Mouse (Mus musculus): ENCODE measurements at regions not wholly inside any gene's neighbourhood (a gene's known extent, or its start where the extent isn't known, plus 50 kb on each side); places are given as distances from the start of the nearest gene placed in this dataset.

DNA sequence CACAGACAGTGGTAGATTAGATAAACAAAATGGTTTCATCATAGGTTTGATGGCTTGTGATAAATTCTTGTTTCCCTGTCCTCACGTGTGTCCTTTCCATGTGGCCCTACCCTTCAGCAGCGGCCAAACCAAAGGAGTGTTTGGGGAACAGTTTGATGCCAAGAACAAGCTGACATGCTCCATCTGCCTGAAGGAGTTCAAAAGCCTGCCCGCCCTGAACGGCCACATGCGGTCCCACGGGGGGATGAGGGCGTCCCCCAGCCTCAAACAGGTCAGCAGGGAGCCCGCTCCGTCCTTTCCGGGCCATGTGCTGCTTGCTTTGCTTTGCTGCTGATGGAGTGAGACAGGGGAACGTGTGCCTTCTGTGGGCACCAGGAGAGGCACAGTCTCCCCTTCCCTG, 51.0 kb upstream of the Mrps10 start:
- DNase-seq: no peak

DNA sequence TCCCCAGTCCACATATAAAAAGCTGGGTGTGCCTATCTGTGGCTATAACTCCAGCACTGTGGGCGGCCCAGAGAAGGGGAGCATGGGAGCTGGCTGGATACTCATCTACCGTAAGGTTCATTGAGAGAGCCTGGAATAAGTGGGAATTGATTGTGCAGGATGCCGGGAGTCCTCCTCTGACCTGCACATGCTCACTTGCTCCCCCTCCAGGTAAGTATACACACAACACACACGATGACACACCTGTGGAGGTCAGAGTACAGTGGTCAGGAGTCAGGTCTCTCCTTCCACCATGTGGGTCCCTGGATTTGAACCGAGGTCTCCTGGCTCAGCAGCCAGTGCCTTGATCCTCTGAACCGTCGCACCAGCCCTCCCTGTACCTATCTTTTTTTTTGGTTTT, 55.5 kb upstream of the Mrps10 start:
- DNase-seq: no peak

DNA sequence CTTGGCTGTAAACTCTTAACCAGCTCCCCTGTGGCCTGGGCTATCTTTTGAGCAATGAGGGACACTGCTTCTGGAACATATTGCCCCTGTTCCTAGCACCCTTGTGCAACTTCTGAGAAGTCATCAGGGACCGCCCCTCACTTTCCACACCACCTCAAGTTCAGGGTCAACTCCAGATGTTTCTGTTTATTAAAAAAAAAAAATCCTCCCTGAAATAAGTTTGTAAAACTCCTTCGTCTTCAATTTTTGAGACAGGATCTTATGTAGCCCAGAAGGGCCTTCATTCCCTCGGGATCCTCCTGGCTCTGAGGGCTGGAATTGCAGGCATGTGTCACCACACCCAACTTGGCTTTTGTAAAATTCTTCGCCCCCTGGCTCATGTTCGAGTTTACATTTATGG, 57.4 kb upstream of the Mrps10 start:
- DNase-seq: no peak

DNA sequence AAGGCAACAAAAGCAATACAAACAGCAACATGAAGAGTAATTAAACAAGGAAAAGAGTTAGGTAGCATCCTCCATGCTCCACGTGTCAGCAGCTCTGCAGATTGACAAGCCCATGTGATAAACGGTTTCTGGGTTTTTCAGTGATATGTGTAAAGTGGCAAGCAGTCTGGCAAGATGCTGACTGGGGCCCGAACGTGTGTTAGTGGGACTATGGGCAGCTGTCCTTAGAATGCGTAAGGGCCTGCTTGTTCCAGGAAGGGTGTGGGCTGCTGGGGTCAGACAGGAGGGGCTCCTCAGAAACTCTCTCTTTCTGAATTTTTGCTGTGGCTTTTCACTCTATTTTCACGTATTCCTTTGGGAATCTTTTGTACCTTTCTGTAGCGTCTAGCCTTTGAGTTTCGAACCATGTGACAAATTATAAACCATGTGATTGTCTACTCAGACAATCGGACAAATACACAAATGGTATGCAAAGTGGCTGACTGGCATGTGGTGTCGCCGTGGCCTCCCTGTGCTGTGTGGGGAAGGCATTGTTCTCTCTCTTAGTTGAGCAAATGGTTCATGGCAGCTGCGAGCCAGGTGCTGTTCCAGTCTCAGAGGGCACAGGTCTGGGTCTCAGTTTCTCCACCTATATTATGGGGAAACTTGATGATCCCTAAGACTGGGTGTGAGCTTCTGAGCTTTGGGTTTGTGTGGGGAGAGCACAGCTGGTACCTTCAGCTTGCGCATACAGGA, 62.5 kb upstream of the Mrps10 start:
- no peak for DNase-seq

DNA sequence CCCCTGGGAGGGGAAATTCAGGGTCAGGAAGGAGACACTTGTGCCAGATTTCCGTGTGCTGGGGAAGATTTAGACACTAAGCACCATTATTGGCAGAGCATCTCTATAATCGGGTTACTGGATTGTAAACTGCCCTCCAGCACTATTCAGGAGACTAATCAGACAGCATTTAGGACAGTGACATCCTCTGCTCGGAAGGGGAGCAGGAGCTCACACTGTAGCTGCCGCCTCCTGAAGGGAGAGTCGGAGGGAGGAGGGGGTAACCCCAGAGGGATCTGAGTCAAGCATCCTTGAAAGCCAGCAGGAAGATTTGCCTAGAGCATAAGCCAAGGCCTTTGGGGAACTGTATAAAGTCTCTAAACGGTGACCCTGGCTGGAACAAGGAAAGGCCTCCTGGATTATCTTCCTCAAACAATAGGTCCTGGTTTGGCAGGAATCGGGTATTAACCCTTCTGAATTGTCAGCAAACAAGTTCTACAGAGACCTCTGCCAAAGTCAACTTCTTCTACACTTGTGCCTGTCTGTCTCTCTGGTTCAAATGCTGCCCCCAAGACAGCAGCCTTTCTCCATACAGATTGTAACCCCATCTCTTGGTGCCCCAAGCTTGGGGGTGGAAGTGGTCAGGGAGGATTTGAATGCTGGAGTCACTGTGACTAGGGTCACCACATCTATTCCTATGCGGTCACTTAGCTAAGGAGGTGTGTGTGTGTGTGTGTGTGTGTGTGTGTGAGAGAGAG, 64.1 kb upstream of the Mrps10 start:
- no peak for DNase-seq

DNA sequence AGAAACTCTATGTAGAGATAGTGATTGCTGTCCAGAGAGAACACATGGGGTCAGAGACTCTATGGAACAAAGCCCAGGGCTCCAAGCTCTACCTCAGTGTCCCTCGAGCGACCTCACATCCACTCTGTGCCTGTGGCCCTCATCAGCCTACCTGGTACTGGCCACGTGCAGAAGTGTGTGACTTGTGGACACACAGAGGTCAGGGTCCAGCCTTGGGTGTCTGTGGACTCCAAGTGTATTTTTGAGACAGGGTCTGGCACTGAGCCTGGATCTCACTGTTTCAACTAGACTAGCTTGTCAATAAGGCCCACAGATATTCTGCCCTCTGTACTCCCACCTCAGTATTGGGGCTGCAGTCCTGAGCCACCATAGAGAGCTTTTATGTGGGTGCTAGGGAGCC, 65.1 kb upstream of the Mrps10 start:
- DNase-seq: no peak

DNA sequence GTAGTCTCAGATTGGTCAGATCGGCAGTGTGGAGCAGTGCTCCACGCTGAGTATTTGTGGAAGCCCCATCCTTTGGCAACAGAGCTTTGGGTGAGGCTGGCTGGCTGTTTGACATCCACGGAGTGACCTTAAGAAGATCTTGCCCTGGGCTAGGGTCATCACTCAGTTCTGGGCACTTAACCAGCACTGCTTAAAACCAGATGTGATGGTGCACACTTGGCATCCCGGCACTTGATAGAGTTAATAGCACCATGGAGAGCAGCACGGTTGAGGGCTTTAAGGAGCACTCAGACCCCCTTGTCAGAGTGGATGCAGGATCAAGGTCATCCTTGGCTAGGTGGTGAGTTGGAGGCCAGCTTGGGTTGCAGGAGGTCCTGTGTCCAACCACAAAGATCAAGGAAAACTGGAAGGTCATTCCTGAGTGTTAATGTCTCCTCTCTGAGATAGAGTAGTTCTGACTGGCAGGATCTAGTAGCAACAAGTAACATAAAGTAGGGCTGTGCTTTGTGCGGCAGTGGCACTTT, 70.2 kb upstream of the Mrps10 start:
- no peak for DNase-seq

DNA sequence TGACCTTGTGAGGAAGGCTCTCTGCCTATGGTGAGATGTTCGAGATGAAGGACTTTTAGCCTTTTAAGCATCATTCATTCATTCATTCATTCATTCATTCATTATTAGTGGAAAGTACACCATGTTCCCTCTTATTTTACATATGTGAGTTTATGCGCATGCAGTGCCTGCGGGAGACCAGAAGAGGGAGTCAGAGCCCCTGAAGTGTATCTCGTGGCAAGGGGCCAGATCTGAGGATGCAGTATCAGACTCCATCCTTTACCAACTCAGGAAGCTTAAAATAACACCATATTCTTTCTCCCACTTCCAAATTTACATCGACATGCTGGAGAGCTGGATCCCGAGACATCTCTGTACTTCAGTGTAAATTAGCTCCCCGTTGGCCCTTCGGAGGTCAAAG, 70.7 kb upstream of the Mrps10 start:
- no peak for DNase-seq

DNA sequence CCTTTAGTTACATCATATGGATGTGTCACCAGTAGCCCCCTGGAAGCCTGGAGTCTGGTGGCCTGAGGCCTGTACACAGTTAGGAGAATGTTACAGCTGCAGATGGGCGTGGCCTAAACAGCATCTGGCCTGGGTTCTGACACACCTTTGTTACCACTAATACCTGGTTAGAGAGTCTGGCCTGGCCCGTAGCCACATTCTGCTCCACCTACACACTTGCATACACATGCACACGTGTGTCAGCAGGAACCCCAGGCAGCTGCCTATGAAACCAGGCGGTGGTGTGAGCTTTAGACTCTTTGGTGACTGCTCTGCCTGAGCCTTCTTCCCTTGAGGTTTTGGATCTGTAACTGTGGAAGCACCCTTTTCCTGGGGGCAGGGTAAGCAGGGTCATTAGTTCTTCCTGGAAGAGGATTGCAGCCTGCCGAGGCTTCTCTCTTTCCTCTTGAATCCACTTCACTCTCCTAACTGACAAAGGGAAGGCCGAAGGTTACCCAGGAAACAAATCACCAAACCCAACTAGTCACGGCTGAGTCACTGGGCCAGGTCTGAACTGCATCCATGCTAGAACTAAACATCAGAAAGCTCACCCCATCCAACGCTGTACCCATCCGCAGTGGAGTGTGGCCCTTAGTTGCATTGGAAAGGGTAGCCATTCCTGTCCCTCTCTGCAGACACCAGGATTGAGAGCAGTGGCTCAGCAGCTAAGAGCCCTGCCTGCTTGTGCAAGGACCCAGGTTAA, 71.8 kb upstream of the Mrps10 start:
- DNase-seq: no peak

DNA sequence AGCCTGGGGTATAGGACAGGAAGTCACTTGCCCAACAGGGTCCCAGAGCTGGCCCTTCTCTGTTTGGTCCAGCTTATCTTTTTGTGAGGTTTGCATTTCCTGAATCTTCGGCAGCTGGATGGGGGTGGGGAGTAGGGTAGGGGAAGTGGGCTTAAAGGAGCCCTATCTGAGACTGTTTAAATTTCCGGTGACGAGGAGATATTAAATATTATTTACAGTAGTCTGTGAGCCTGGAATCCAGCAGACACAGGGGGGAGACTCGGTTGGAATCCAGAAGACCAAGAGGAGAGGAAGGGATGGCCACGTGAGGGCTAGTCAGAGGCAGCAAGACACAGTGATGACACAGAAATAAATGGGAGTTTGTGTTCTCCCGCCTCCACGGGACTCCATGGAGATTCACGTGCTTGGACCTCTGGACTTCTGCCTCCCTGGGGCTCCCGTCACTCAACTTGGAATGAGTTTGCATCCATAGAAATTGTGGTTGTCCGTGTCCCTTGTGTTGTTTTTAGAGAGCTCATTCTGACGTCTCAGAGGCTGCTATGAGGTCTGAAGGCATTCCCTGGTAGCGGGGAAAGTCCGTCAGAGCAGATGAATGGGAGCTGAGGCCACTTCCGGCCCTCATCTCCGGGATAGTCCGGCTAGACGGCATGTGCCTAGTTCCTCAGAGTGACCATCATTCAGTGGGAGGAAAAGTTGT, 73.2 kb upstream of the Mrps10 start:
- DNase-seq: no peak

DNA sequence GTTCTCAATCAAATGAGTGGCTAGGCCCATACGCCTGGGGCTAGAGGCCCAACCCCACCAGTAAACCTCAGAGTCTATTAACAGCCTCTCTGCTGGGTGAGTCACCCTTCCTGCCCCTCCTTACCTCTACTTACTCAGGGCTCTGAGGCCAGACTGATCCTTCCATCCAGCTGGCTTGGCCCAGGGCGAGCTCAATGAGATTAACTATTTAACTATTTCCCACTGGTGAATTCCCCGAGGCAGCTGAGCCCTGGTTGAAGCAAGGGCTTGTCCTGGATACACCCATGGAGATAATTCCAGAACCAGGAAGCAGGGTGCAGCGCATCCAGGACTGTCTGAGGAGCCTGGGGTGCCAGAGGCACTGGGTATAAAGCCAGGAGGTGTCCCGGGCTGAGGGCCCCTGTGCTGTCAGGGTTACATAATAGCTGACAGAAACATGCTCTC, 74.6 kb upstream of the Mrps10 start:
- DNase-seq: no peak

DNA sequence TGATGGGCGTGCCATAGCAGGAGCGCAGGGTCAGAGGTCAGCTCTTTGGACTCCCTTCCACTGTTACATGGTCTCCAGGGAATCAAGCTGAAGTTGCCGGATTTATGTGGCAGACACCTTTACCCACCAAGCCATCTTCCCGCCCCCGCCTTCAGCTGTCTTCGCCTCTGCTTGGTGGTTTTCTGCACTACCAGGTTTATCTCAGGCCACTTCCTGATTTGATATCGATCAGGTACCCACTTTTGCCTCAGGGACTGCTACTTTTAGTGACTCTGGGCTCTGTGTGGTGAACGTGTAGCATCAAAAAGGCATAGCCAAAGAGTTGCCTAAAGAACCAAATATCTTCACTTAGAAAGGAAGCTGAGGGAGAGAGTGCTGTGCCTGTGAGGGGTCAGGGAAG, 75.5 kb upstream of the Mrps10 start:
- no peak for DNase-seq

DNA sequence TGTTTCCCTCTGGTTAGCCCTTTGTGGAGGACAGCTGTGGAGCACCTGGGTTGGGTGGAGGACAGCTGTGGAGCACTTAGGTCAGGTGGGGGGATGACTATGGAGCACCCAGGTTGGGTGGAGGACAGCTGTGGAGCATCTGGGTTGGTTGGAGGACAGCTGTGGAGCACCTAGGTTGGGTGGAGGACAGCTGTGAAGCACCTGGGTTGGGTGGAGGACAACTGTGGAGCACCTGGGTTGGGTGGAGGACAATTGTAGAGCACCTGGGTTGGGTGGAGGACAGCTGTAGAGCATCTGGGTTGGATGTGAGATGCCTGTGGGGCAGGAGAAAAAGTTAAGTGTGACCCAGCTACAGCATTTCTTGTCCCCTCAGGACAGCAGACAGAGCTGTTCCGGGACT, 77.1 kb upstream of the Mrps10 start:
- DNase-seq: no peak

DNA sequence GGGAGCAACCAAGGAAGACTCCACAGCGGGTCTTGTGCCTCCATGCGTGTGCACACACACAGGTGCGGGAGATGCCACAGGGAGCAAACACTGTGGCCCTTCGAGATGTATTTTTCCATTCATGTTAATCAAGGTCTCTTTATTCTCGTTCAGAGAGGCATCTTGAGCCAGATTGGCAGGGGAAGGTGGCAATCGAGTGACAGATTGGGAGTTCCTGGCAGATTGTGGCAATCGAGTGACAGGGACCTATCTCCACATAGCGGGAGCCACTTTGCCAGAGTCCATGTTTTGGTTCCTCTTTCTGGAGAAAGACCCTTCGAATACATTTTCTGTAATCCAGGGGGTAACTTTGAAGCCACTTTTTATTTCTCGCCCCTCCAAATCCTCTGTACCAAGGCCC, 83.1 kb upstream of the Mrps10 start:
- no peak for DNase-seq

DNA sequence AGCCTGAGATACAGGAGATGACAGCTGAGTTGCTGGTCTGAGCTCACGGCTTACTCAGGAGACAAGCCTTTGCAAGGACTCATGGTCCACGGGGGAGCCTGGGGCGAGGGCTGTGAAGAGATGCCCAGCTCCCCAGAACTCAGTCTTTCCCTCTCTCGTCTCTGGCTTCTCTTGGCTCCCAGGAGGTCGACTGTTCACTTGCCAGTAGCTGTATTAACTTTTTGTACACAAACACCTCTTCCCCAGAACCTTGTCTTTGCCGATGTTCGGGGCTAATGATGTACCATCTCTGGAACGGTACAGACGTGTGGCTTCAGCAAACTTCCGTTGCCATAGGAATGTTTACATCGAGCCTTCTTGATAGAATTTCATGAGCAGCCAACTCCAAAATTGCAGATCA, 84.5 kb upstream of the Mrps10 start:
- no peak for DNase-seq

DNA sequence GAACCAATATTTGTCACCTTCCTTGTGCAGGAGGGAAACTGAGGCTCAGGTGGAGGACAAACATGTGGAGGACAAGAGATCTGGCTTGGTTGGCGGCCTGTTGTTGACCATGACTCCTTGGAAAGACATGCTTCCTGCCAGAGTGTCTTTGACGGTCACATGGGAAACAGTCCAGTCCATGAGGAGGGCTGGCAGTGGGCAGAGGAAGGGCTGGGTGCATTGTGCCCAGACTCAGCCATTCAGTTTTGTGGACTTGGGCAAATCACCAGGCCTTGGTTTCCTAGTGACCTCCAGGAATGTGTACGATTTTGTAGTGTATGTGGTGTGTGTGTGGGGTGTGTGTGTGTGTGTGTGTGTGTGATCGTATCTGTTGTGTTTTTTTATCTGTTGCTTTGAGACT, 85.5 kb upstream of the Mrps10 start:
- no peak for DNase-seq

DNA sequence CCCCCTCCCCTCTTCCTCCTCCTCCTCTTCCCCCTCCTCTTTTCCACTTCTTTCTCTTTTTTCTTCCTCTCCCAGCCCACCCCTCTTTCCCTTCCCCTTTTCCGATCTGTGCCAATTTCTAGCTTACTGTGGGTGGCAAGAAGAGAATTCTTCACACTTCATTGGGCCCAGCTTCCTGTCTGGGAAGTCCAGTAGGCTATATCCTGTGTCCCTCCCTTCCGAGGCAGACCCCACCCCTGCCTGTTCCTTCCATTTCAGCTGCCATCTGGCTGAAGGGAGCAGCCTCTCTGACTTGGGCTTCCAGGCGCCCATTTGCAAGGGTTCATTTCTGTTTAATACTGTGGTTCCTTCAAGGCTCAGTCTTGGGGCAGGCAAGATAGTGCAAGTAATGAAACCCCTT, 86.2 kb upstream of the Mrps10 start:
- DNase-seq: no peak

DNA sequence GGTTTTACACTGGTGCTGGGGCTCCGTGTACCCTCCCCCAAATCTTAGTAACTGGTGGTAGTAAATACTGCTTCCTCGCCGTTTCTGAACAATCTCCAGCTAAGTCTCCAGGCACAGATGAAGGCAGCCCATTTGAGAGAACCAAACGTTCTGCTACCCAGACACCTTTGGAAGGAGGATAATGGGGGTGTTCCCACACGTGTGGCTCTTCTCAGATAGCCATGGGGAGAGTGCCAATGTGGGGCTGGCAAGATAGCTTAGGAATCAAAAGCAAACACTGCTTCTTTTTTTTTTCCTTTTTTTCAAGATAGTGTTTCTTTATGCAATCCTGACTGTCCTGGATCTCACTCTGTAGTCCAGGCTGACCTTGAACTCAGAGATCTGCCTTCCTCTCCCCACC, 90.8 kb upstream of the Mrps10 start:
- no peak for DNase-seq

DNA sequence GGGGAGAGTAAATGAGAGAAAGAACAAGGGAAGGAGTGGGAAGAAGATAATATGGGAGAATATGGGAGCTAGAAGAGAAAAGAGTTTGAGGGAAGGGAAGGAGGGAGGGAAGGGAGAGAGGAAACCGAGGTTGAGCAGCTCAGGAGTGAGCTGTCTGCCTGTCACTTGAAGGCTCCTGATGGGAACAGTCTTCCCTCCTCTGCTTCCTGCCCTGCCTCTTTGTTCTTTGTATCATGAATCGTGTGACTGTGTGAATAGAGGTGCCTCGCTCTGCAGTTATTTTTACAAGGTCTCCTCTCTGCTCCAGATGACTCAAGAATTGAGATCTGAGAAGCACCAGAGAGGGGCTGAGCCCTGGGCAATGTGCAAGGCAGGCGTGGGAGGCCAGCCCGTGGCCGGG, 92.0 kb upstream of the Mrps10 start:
- no peak for DNase-seq

DNA sequence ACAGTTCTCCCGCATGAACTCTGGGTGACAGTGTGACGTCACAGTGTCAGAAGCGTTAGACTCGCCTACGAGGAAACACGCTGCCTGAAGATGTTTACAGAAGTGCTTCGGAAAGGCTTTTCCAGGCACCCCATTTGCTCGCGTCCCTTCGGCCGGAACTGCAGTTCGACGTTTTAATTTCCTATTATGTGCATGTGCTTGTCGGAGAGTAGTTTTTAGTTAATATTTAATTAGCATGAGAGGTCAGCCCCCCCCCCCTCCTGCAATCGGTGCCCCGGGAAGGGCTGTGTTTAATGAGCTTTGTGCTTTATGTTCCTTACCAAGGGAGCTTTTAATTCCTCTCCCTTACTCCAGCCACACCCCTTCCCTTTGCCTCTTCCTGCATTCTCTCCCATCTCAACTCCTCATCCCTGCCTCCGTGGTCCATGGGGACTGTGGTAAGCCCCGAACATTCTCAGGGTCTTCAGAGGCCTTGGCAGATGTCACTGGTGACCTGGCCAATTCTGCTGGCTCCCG, 92.8 kb upstream of the Mrps10 start:
- DNase-seq: no peak

DNA sequence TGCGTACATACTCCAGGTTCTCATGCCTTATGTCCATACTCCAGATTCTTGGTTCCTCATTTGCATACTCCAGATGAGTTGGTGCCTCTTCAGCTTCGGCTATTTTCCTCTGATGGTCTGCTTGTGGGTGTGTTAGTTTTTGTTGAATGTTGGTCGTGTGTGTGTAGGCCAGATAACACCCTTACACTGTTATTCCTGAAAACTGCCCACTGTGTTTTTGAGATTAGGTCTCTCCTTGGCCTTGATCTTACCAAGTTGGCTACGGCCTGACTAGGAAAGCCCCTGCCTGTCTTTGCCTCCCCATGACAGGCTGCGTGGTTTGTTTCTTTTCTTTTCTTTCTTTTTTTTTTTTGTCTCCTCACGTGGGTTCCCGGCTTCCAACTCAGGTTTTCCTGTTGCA, 95.4 kb upstream of the Mrps10 start:
- no peak for DNase-seq

DNA sequence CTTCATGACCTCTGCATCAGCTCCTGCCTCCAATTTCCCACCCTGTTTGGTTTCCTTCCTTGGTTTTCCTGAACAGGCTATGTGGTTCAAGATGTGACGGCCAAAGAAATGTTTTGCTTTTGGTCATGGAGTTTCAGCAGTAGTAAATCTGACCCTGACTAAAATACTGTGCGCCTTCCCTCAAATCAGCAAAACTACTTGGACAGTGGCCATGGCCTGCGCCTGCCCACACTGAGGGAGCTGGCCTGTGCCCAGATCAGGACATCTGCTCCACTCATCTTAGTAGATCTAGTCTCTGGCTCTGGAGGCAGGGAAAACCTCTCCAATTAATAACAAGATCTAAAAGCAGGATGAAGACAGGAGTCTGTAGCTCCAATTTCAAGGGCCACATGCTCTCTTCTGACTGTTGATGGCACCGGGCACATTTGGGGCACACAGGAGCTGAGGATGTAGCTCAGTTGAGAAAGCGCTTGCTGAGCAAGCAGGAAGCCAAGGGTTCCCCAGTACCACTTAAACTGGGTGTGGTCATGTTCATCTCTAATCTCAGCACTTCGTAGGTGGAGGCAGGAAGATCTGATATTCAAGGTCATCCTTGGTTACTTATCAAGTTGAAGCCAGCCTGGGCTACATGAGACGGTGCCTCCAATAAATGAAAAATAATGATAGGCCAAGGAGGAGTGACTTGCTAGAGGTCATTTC, 96.6 kb upstream of the Mrps10 start:
- no peak for DNase-seq

All from B cell, adult 2 months (primary cell).